Mouse (Mus musculus): ENCODE results near the gene Tmem259.

Gene Tmem259

DNA sequence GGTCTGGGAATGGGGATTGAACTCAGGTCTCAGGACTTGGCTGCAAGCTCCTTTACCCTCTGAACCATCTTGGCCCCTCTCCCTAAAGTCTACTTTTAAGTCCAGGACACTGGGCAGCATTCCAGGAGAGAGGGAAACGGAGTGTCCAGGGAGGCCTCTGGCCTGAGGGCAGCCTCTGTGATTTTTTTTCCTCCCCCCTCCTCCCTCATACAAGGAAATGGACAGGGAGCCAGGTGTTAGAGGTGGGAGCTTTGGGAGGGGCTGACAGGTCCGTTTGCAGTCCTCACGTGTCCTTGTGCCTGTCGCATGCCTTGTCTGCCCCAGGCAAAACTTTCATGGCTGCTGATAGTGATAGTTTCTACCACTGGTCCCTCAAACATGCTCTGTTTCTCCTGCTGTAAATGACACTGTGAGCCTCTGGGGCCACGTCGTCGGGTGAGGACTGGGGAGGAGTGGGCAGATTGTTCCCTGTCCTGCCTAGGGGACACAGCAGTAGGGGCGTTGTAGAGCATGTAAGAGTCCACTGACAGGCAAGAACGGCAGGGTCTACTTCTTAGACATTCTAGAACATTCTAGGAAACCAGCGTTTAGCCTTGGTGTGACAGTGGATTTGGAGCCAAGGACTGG lies 47.7 kb downstream of the Tmem259 start:
- in situ Hi-C loops (cut with MboI): no loop called here

DNA sequence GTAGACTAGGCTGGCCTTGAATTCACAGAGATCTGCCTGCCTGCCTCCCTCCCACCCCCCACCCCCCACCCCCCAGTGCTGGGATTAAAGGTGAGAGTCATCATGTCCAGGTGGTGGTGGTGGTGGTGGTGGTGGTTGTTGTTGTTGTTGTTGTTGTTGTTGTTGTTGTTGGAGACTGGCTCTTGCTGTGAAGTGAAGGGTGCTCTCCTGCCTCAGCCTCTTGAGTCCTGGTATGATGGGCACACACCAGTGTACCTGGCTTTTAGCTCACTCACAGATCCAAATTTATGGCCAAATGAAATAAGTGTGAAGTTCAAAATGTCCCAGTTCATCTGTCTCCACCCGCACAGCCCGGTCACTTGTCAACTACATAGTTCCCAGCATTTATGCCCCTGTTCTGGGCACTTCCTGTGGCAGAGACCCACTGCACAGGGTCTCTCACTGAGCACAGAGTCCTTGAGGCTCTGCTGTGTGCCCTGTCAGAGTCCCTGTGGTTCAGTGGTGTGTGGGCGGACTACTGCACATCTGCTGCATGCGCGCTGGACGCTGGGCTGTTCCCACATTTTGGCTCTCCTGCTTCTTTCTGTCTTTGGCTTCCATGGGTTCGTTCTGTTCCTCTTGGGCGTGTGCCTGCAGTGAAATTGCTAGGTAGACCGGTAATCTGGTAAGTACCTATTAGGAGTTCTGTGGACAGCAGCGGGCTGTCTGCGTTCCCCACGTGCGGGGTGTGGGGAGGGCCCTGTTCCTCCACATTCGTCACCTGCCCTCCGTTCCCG lies 49.1 kb downstream of the Tmem259 start:
- in situ Hi-C loops (cut with MboI): no loop called here

DNA sequence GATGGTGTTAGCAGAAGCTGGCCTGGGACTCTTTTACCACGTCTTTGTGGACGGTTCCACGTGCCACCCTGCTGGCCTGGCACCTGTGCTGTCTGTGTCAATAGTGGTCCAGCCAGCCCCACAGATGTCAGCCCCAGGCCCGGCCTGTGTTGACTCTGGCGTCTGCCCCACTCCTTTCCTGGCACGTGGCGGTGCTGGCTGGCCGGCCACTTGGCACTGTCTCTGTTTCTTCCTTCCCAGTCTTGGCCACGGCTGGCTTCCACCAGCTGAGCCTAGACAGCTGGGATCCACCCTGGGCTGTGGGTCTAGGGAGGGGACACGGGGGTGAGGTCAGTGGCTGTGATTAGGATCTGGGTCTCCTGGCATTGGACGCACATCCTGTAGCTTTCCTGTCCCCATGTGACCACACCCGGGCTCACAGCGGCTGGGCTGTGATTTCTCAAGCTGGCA lies 49.8 kb downstream of the Tmem259 start:
- in situ Hi-C loops (cut with MboI): no loop called here

GRCm38 (mm10) chr10:79933861-79934260 lies 50.3 kb downstream of the Tmem259 start:
- in situ Hi-C loops (cut with MboI): no loop called here

- in situ Hi-C loops (cut with MboI): no loop called here
These were observed 50.9 kb downstream of the Tmem259 start for GRCm38 (mm10) chr10:79933145-79933679.

DNA sequence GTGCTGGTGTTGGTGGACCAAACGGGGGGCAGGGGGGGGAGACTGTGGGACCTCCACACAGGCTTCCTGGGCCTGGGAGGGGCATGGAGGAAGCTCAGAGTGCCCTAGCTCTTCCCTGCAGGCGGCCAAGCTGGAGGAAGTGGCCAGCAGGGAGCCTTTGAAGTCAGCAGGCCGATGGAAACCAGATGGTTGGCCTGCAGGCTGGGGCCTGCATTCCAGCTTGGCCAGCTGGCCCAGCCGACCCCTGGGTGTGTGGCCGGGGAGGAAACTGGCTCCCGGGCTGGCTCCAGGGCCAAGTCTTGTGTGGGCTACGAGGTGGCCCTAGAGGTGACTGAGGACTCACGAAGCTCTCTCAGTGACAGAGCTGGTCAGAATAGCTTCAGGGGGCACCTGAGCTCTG lies 51.4 kb downstream of the Tmem259 start:
- in situ Hi-C loops (cut with MboI): no loop called here

DNA sequence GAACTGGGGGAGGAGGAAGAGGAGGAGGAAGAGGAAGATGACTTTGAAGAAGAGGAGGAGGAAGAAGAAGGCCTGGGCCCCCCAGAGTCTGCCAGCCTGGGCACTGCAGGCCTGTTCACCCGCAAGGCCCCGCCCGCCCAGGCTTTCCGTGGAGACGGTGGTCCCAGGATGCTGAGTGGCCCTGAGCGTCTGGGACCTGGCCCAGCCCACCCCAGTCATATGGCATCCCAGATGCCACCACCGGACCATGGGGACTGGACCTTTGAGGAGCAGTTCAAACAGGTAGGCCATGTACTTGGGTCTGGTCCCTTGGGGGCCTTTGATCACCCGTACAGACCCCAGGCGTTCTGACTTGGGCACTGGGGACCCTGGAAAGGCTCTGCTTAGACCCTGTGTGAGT lies 52.3 kb downstream of the Tmem259 start:
- in situ Hi-C loops (cut with MboI): no loop called here

GRCm38 (mm10) chr10:79930826-79931186 lies 53.3 kb downstream of the Tmem259 start:
- in situ Hi-C loops (cut with MboI): no loop called here

- in situ Hi-C loops (cut with MboI): loop anchor here (10.0 kb wide), 1 partner anchor 95 kb away; no protein-coding TSS in a partner anchor
These were observed 53.9 kb downstream of the Tmem259 start for GRCm38 (mm10) chr10:79929967-79930825.

- in situ Hi-C loops (cut with MboI): loop anchor here (10.0 kb wide), 1 partner anchor 94 kb away; no protein-coding TSS in a partner anchor
These were observed 55.0 kb downstream of the Tmem259 start for GRCm38 (mm10) chr10:79928907-79929701.

- in situ Hi-C loops (cut with MboI): loop anchor here (10.0 kb wide), 1 partner anchor 93 kb away; no protein-coding TSS in a partner anchor
These were observed 56.0 kb downstream of the Tmem259 start for GRCm38 (mm10) chr10:79928030-79928694.

GRCm38 (mm10) chr10:79927324-79928029 lies 56.7 kb downstream of the Tmem259 start:
- in situ Hi-C loops (cut with MboI): loop anchor here (10.0 kb wide), 1 partner anchor 93 kb away; no protein-coding TSS in a partner anchor

- in situ Hi-C loops (cut with MboI): loop anchor here (10.0 kb wide), 1 partner anchor 92 kb away; no protein-coding TSS in a partner anchor
These were observed 57.4 kb downstream of the Tmem259 start, which contains the start of gene Arid3a for GRCm38 (mm10) chr10:79926491-79927323. Gene Arid3a (plus strand): TSS chr10:79927043.

DNA sequence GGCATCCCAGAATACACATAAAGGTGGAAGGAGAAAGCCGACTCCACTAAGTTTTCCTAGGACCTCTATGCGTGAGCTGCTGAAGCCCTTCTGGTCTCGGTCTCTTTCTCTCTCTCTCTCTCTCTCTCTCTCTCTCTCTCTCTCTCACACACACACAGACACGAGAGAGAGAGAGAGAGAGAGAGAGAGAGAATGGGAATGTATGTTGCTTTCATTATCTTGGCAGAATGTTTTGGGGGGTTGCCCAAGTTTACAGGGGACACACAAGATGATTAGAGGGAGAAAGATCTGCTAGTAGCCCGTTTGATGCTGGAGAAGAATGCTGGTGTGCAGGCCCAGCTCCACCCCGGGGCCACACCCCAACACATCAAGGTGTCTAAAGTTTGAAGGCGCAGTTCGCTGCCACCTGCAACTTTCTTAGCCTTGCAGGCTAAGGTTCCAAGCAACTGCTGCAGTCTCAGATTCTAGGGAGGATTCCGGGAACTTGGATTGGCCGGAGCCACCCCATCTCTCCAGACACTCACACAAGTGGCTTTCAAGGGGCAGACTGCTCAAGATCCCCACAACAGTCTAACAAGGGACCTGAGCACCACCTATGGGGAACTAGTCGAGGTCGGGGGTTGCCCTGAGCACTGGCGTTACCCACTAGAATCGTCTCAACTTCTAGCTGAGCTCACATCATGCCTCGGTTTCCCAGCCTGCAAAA lies 58.2 kb downstream of the Tmem259 start:
- in situ Hi-C loops (cut with MboI): loop anchor here (10.0 kb wide), 1 partner anchor 91 kb away; no protein-coding TSS in a partner anchor

DNA sequence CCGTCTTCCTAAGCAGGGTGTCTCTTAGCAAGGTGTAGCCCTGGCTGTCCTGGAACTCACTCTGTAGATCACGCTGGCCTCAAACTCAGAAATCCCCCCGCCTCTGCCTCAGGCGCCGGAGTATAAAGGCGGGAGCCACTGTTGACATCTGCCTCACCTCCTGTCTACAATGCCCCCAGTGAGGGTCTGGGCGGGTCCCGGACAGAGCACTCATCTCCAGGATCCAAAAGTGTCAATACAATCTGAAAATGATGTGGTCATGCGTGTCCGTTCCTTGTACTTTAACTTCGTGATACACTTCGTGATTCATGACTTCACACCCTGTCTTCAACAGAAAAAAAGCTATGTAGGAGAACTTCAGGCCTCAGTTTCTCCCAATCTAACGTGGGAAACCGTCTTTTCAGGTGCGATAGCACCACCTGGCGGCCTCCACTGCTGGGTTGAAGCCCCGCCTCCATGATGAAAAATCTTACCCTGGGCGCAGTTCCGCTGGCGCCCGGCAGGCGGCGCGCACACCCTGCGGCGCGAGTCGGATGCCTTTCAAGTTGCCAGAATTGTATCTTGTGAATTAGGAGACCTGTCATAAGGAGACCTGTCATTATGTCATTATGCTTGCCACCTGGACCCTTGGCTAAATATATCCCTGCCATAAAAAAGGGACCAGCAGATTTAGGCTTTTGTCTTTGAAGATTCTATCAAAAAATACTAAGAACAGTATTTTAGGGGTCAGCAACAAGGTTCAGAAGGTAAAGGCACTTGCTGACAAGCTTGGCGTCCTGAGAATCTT lies 58.9 kb downstream of the Tmem259 start:
- in situ Hi-C loops (cut with MboI): loop anchor here (5.0 to 10.0 kb wide), 2 partner anchors 32 to 90 kb away; no protein-coding TSS in a partner anchor

Measured in mature B cell (primary cell).